Mouse (Mus musculus): ENCODE data around the gene Isg15.

Gene Isg15

GRCm38 (mm10) chr4:156202462-156202893, 1.9 kb upstream of the Isg15 start:
- no peak for DNase-seq

- DNase-seq = peak; percentile 68 to 75
Measured at GRCm38 (mm10) chr4:156197829-156198205, 2.8 kb downstream of the Isg15 start.

GRCm38 (mm10) chr4:156197131-156197828, 3.3 kb downstream of the Isg15 start, which contains the start of gene Agrn:
Agrn (minus strand) TSS chr4:156197488.
- DNase-seq = peak; percentile 57 to 63

- DNase-seq = no peak
Measured at GRCm38 (mm10) chr4:156195927-156196870, 4.4 kb downstream of the Isg15 start.

- DNase-seq = no peak
Measured at GRCm38 (mm10) chr4:156194346-156194745, 6.3 kb downstream of the Isg15 start.

- DNase-seq = no peak
Measured at GRCm38 (mm10) chr4:156193906-156194305, 6.7 kb downstream of the Isg15 start.

GRCm38 (mm10) chr4:156193200-156193590, 7.4 kb downstream of the Isg15 start:
- no peak for DNase-seq

GRCm38 (mm10) chr4:156192421-156193199, 8.0 kb downstream of the Isg15 start:
- DNase-seq = no peak

- DNase-seq = no peak
Measured at GRCm38 (mm10) chr4:156188811-156189323, 11.8 kb downstream of the Isg15 start.

- DNase-seq = no peak
Measured at GRCm38 (mm10) chr4:156188162-156188810, 12.3 kb downstream of the Isg15 start.

- DNase-seq = no peak
Measured at GRCm38 (mm10) chr4:156185950-156186850, 14.4 kb downstream of the Isg15 start.

GRCm38 (mm10) chr4:156185456-156185949, 15.1 kb downstream of the Isg15 start:
- no peak for DNase-seq

GRCm38 (mm10) chr4:156184291-156184954, 16.2 kb downstream of the Isg15 start:
- no peak for DNase-seq

GRCm38 (mm10) chr4:156183747-156184146, 16.9 kb downstream of the Isg15 start:
- no peak for DNase-seq

- no peak for DNase-seq
Measured at GRCm38 (mm10) chr4:156177630-156178029, 23.0 kb downstream of the Isg15 start.

GRCm38 (mm10) chr4:156171828-156172227, 28.8 kb downstream of the Isg15 start:
- no peak for DNase-seq

- DNase-seq = no peak
Measured at GRCm38 (mm10) chr4:156169129-156169528, 31.5 kb downstream of the Isg15 start.

- no peak for DNase-seq
Measured at GRCm38 (mm10) chr4:156168611-156169010, 32.0 kb downstream of the Isg15 start.

GRCm38 (mm10) chr4:156166477-156166876, 34.1 kb downstream of the Isg15 start:
- DNase-seq = no peak

GRCm38 (mm10) chr4:156154771-156155170, 45.8 kb downstream of the Isg15 start:
- no peak for DNase-seq
